Mouse (Mus musculus) adrenal gland, postnatal 10 days (tissue): ENCODE results near the gene Coro7. TPM values are rescaled to one million over a fixed set of nuclear protein-coding genes. Genes with fewer than 3 reads are reported as not detected.

Experiments used
- DNase-seq: peaks from one replicate; pipeline ENCODE4 v3.0.0; 2021; ENCODE audit warnings: mixed read lengths
- total RNA-seq, 2 experiments: library from RNA; stranded (reverse); gene quantifications; 2 replicates each; pipeline ENCODE4 v1.2.3; 2021

The Coro7 gene
- total RNA-seq, 2 experiments from 2014 or later, result 27.9 to 38.7 TPM

DNA sequence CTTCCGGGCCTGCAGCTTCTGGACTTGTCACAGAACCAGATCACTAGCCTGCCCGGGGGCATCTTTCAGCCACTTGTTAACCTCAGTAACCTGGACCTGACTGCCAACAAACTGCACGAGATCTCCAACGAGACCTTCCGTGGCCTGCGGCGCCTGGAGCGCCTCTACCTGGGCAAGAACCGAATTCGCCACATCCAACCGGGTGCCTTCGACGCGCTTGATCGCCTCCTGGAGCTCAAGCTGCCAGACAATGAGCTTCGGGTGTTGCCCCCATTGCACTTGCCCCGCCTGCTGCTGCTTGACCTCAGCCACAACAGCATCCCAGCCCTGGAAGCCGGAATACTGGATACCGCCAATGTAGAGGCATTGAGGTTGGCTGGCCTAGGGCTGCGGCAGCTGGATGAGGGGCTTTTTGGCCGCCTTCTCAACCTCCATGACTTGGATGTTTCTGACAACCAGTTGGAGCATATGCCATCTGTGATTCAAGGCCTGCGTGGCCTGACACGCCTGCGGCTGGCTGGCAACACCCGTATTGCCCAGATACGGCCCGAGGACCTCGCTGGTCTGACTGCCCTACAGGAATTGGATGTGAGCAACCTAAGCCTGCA is 31.1 kb downstream of the Coro7 start:
- no peak for DNase-seq

GRCm38 (mm10) chr16:4647651-4648141 is 31.9 kb downstream of the Coro7 start:
- DNase-seq, result no peak

DNA sequence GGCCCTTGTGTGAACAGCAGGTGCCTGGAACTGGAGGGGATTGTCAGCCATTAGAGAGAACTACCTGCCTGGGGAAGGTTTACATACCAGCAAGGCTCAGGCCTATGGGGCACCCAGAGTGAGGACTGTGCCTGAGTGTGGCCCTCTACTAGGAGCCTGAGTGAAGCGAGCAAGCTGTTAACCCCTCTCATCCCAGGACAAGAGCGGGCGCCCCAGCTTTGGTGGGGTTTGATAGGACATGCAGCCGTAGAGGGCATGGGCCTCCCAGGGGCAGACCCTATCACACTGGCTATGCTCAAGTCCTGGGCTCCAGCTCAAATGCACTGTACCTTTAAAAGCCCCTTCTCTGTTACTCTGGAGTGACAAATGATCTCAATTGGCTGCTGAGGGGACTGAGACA is 32.7 kb downstream of the Coro7 start:
- DNase-seq, result no peak

DNA sequence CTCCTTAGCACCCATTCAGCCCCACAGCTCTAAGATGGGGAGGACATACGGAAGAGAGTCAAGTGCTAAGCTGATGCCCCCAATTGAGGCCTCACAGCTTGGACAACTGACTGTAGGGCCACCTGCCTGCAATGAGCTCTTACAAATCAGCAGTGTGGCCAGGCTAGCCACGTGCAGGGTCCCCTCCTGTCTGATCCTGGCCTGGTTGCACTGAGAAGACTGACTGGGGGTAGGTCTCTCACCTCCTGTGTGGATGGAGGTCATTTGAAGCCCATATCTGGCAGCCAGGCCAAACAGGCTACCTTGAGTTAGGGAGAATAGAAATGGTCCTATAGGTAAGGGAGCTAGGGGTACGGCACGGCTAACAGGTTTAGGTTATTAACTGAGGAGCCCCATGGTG is 33.7 kb downstream of the Coro7 start:
- DNase-seq, result no peak

GRCm38 (mm10) chr16:4643670-4644419 is 35.7 kb downstream of the Coro7 start:
- DNase-seq, result peak; percentile 94

DNA sequence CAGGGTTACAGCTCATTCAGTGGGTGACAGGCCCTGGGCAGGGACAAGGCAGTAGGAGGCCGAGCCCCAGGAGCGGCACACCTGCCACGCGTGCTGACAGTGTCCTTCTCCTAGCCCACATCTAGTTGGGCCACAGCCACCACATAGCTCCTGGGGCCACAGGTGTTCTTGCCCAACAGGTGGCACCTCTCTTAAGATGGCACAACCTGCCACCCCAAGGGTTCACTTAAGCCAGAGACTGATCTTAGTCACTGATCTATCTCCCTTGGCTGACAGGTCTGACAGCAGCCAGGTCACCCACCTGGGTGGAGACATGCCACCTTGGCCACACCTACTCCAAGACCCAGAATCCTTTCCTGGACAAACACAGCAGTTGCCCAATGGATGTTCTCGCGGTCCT is 36.6 kb downstream of the Coro7 start:
- DNase-seq, result no peak

DNA sequence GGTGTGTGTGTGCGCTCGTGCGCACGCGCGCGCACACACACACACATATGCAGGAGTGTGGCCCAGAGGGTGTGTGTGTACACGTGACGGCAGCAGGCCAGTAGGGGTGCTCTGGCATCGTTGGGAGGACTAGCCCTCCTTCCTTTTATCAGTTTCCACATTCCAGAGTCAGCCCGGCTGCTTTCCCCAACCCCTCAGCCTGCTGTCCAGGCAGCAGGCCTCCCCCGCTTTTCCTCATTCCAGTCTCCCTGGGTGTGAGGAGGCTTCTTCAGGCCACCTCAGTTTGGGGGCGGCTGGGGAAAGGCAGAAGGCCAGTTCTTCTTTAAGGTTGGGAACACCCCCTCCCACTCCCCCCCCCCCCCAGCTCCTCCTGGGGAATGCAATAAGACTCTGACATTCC is 37.4 kb downstream of the Coro7 start:
- DNase-seq, result no peak

DNA sequence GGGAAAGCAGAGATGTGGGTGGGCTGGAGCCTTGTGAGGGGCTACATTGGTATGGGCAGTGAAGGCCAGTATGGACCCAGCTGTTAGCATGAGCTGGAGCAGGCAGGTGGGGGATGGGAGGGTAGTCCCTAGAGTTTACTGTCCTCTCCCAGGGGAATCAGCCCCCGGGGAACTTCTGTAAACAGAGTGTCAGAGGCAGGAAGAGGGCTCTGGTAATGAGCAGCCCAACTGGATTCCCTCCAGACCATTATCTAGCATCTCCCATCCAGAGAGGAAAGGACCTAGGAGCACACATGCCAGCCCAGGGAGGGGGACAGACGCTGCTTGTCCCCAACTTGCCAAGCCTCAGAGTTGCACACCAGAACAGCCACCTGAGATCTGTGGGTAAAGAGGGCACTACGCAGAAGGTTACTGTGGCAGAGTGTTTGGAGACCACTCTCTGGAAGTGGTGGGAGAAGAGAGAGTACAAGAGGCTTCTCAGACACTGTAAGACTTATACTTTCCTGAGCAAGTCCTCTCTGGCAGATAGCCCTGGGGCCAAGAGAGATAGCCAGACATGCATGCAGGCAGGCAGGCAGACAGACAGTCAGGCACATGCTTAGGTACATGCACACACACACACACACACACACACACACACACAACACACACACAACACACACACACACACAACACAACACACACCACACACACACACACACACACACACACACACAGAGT is 38.3 kb downstream of the Coro7 start:
- DNase-seq, result no peak

DNA sequence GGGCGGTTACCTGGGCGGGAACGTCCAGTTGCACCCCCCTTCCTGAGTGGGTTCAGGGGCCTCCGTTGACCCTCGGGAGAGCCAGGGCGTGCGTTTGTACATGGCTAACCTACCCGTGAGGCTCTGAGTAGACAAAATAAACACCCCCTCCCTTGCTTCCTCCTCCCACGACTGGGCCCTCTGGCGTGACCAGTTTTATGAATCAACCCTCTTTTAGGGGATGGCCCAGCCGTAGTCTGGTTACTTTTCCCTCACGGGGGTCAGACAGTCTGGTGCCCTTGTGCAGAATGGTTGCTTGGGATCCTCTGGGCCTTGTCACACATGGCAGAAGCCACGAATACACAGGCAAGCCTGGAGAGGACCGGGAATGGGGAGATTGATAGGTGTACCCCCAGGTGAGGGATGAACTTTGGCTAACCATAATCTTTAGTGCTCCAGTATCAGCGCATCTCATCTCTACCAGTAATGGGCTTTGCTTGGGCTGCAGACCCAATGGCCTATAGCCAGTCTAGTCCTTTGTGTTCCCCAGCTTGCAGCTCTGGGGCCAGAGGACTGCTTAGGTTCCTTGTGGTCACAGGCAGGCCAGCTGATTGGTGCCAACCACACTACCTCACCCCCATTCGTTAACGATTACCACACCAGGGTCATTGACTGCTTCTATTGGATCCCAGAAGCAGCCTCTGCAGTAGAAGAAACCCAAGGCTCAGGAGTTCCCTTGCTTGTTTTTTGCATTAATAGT is 39.1 kb downstream of the Coro7 start:
- DNase-seq, result peak; percentile 29

- DNase-seq, result peak; percentile 93
These were observed 39.7 kb downstream of the Coro7 start, which contains the start of the genes Vasn and Dnaja3 for GRCm38 (mm10) chr16:4639831-4640237. Vasn (plus strand) TSS chr16:4639941. Dnaja3 (plus strand) TSS chr16:4639989.

GRCm38 (mm10) chr16:4638891-4639390 is 40.6 kb downstream of the Coro7 start:
- no peak for DNase-seq

GRCm38 (mm10) chr16:4635760-4636159 is 43.8 kb downstream of the Coro7 start:
- DNase-seq, result no peak

GRCm38 (mm10) chr16:4634681-4635080 is 44.9 kb downstream of the Coro7 start:
- peak; percentile 8 for DNase-seq

DNA sequence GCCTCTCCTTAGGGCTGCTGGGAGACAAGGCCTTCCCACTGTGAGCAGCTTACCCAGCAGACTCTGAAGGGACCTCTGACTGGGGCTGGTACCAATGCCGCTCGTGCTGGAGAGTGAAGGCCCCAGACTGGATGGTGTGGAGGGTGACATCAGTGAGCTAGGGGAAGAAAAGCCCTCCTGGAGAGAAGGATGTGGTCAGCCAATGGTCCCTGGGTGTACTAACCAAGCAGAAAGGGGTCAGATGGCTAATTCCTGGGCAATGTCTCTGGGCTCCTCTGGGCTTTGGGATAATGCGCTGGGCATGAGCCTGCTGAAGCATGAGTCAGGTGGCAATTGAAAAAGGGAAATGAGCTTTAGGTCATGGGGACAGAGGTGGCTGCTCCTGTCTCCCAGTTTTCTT is 45.9 kb downstream of the Coro7 start:
- no peak for DNase-seq

GRCm38 (mm10) chr16:4632050-4632449 is 47.5 kb downstream of the Coro7 start:
- no peak for DNase-seq

DNA sequence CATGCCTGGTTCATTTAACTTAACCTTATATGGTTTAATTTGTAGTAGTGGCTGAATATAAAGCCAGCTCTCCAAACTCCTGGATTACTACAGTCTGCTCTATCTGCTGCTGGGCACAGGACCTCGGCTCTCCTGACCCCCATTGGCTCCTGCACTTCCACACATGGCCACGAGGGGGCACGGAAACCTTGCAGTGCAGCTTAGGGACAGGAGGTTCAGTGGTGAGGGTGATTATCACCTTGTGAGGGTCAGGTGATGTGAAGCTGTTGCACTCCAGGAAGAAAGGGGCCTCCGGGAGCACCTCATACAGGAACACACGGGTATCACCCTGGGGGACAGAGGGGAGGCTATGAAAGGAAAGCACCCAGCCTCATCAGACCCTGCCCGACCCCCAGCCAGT is 49.6 kb downstream of the Coro7 start:
- DNase-seq, result peak; percentile 92

- DNase-seq, result no peak
These were observed 50.6 kb downstream of the Coro7 start for GRCm38 (mm10) chr16:4628898-4629419.

GRCm38 (mm10) chr16:4627105-4627504 is 52.5 kb downstream of the Coro7 start:
- DNase-seq, result no peak

DNA sequence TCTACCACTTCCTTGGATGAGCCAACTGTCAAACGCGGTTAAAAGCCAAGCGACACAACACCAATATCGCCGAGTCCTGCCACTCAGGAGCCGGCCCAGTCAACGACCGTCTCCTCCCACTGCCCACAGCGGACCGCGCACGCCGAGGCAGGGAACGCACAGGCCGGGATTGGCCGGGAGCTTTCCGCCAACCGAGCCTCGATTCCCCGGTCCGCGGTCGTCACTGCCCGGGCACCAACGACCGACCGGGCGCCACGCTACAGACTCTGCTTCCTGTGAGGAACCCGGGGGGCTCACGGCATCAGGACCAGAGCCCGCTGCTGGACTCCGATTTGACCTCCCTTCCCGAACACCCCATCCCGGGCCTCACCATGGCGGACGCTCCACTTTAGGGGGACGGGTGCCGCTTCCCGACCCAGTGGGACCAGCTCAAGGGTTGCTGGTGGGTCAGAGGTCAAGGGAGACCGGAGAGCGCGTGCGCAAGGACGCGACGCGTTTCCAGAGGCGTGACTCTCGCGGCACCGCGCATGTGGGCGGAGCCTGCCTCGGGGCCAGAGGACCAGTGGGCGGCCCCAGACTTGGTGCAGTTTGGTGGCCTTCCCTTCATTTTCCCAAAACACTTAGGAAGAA is 55.0 kb downstream of the Coro7 start, which contains the start of gene Pam16:
Gene Pam16 (minus strand): TSS at position 508 of the 630 bp plus-strand sequence.
- peak; percentile 95 for DNase-seq

DNA sequence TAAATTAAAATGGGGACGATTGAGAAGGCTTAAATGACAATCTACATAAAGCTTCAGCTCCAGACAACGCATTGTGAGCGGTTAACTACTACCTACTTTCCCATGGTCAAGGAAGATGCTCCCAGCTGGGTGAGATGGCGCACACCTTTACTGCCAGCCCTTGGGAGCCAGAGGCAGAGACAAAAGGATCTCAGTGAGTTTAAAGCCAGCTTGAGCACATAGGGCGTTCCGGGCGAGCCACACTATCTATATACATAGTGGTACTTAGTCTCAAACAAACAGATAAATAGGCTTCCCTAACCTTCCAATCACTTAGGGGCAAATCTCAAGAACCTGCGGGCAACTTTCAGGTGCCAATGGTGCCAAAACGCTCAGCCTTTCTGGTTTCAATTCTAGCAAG is 55.5 kb downstream of the Coro7 start:
- DNase-seq, result no peak

GRCm38 (mm10) chr16:4616829-4617228 is 62.7 kb downstream of the Coro7 start:
- no peak for DNase-seq
